Mouse (Mus musculus): ENCODE data around the gene Olfr1249.
"Not testable (repeated sequence)": the region's sequence is repeated elsewhere in the genome, so short reads cannot be mapped to it uniquely, and the experiment has no call there.

Gene Olfr1249

GRCm38 (mm10) chr2:89634883-89635282, at the start of gene Olfr1249:
Olfr1249 (minus strand) TSS chr2:89634983.
- DNase-seq (ENCODE audit: low spot score in 2 of 2): no peak

GRCm38 (mm10) chr2:89671836-89672235, 37.1 kb upstream of the Olfr1249 start, which contains the start of gene Olfr1251:
Olfr1251 (minus strand) TSS chr2:89671936.
- no peak for DNase-seq (ENCODE audit: low spot score in 2 of 2)

GRCm38 (mm10) chr2:89661367-89661766, 26.6 kb upstream of the Olfr1249 start, which contains the start of gene Olfr1250:
Olfr1250 (minus strand) TSS chr2:89661467.
- DNase-seq (ENCODE audit: low spot score in 2 of 2): no peak

- not testable (repeated sequence) for DNase-seq (ENCODE audit: low spot score in 2 of 2)
These were observed 16.6 kb downstream of the Olfr1249 start, which contains the start of gene Olfr1248 for GRCm38 (mm10) chr2:89618145-89618544. Olfr1248 (minus strand) TSS chr2:89618245.

GRCm38 (mm10) chr2:89614030-89614429, 20.8 kb downstream of the Olfr1249 start, which contains the start of gene Olfr1247:
Olfr1247 (minus strand) TSS chr2:89614130.
- no peak for DNase-seq (ENCODE audit: low spot score in 2 of 2)

- no peak for DNase-seq (ENCODE audit: low spot score in 2 of 2)
These were observed 41.7 kb downstream of the Olfr1249 start, which contains the start of gene Olfr1246 for GRCm38 (mm10) chr2:89593057-89593456. Olfr1246 (minus strand) TSS chr2:89593157.
